Mouse (Mus musculus) brain, embryonic 14.5 days (tissue): ENCODE data around the gene Lexm. TPM values are rescaled to one million over a fixed set of nuclear protein-coding genes. Genes with fewer than 3 reads are reported as not detected.

ENCODE experiments used
- DNase-seq: peaks from one replicate; pipeline ENCODE4 v3.0.0-alpha.2; 2011; ENCODE audit warnings: low read depth
- CTCF ChIP-seq: fragments of 200-500 bp; IDR thresholded peaks from 2 replicates; pipeline ENCODE4 v1.5.1; 2012; ENCODE audit warnings: inconsistent platforms, mild to moderate bottlenecking, moderate library complexity, borderline replicate concordance; ENCODE audit not compliant: insufficient read depth, insufficient read length; ENCODE audit errors: extremely low read depth
- POLR2A ChIP-seq: fragments of 200-500 bp; IDR thresholded peaks from 2 replicates; pipeline ENCODE4 v1.6.1; 2012; ENCODE audit warnings: mild to moderate bottlenecking, inconsistent platforms, borderline replicate concordance; ENCODE audit not compliant: poor library complexity, insufficient read depth, insufficient read length, severe bottlenecking; ENCODE audit errors: extremely low read depth
- polyA plus RNA-seq: library from polyadenylated mRNA; depleted of rRNA; stranded (reverse); fragments of >200 nt; gene quantifications from 2 replicates; pipeline ENCODE4 v1.2.3, GENCODE M21; 2012

The Lexm gene
- polyA plus RNA-seq, 1 experiment, result not detected

GRCm38 (mm10) chr4:106597055-106597454 lies 20.0 kb downstream of the Lexm start:
- no peak for TF ChIP-seq POLR2A
- TF ChIP-seq CTCF, result no peak
- no peak for DNase-seq

GRCm38 (mm10) chr4:106596200-106596599 lies 20.8 kb downstream of the Lexm start:
- TF ChIP-seq POLR2A (no peak), CTCF (peak; percentile 27; the same call in 1 of the 2 replicates)
- no peak for DNase-seq

- TF ChIP-seq CTCF, result peak; percentile 37; the same call in 1 of the 2 replicates
- TF ChIP-seq POLR2A, result no peak
- no peak for DNase-seq
Measured at GRCm38 (mm10) chr4:106593636-106594035, 23.4 kb downstream of the Lexm start.

- no peak for DNase-seq
- TF ChIP-seq POLR2A (no peak), CTCF (no peak)
Measured at GRCm38 (mm10) chr4:106590871-106591270, 26.2 kb downstream of the Lexm start.

- no peak for DNase-seq
- TF ChIP-seq POLR2A (no peak), CTCF (no peak)
Measured at GRCm38 (mm10) chr4:106590142-106590541, 26.9 kb downstream of the Lexm start.

- TF ChIP-seq CTCF (no peak), POLR2A (no peak)
- DNase-seq, result no peak
Measured at GRCm38 (mm10) chr4:106587075-106587474, 30.0 kb downstream of the Lexm start.

- DNase-seq, result no peak
- TF ChIP-seq POLR2A, result no peak
- TF ChIP-seq CTCF, result no peak
Measured at GRCm38 (mm10) chr4:106584665-106585064, 32.4 kb downstream of the Lexm start.

- no peak for DNase-seq
- TF ChIP-seq CTCF (no peak), POLR2A (no peak)
Measured at GRCm38 (mm10) chr4:106582428-106583153, 34.5 kb downstream of the Lexm start.

- TF ChIP-seq POLR2A (no peak), CTCF (no peak)
- DNase-seq, result no peak
Measured at GRCm38 (mm10) chr4:106581865-106582204, 35.2 kb downstream of the Lexm start.

- no peak for DNase-seq
- TF ChIP-seq CTCF (no peak), POLR2A (no peak)
Measured at GRCm38 (mm10) chr4:106581176-106581864, 35.7 kb downstream of the Lexm start.

- DNase-seq, result no peak
- TF ChIP-seq POLR2A, result no peak
Measured at GRCm38 (mm10) chr4:106577511-106577910, 39.5 kb downstream of the Lexm start.

GRCm38 (mm10) chr4:106575022-106575421 lies 42.0 kb downstream of the Lexm start:
- no peak for DNase-seq
- TF ChIP-seq POLR2A (no peak), CTCF (no peak)
